Mouse (Mus musculus) forebrain, embryonic 12.5 days (tissue): Measurements from ENCODE around the gene Macc1. TPM values are rescaled to one million over a fixed set of nuclear protein-coding genes. Genes with fewer than 3 reads are reported as not detected.

ENCODE experiments used
- ATAC-seq: fragments of 200-750 bp; cut with Nextera tagmentation; 2 replicates; pipeline ENCODE4 v1.8.0; 2017; ENCODE audit warnings: moderate TSS enrichment; ENCODE audit not compliant: low FRiP score
- H3K27ac ChIP-seq: fragments of 300-500 bp; sonication (generic); 2 replicates; pipeline ENCODE4 v1.5.1; 2016; ENCODE audit warnings: mild to moderate bottlenecking
- H3K27me3 ChIP-seq: fragments of 300-500 bp; sonication (generic); 2 replicates; pipeline ENCODE4 v1.6.1; 2016; ENCODE audit warnings: mild to moderate bottlenecking
- H3K36me3 ChIP-seq: fragments of 300-500 bp; sonication (generic); replicated peaks from 2 replicates; pipeline ENCODE4 v1.6.1; 2016; ENCODE audit warnings: mild to moderate bottlenecking
- H3K4me1 ChIP-seq: fragments of 300-500 bp; sonication (generic); 2 replicates; pipeline ENCODE4 v1.6.1; 2016
- H3K4me2 ChIP-seq: fragments of 300-500 bp; sonication (generic); 2 replicates; pipeline ENCODE4 v1.6.1; 2016; ENCODE audit warnings: mild to moderate bottlenecking, moderate library complexity
- H3K4me3 ChIP-seq: fragments of 300-500 bp; sonication (generic); replicated peaks from 2 replicates; pipeline ENCODE4 v1.5.1; 2016; ENCODE audit warnings: mild to moderate bottlenecking
- H3K9ac ChIP-seq: fragments of 300-500 bp; sonication (generic); 2 replicates; pipeline ENCODE4 v1.6.1; 2016; ENCODE audit warnings: mild to moderate bottlenecking
- H3K9me3 ChIP-seq: fragments of 300-500 bp; sonication (generic); 2 replicates; pipeline ENCODE4 v1.6.1; 2016
- WGBS: fragments of 180-500 bp; shearing (Covaris S2); methylation state at CpG from one replicate; pipeline ENCODE4 v1.1.7; 2016; 5-methylcytosine and 5-hydroxymethylcytosine counted together
- polyA plus RNA-seq: library from polyadenylated mRNA; unstranded; fragments of >200 nt; fragmentation: Nextera tagmentation; extraction: Ambion mirVana; gene quantifications from 2 replicates; pipeline ENCODE4 v1.2.1, GENCODE M21; 2016

Gene Macc1
- 0.17 and 0.19 TPM in 2 replicates for polyA plus RNA-seq

- Histone ChIP-seq H3K9ac (no peak within 1 kb of the TSS), H3K36me3 (no peaks in the 10 kb centered on the region), H3K4me2 (no peak within 1 kb of the TSS), H3K9me3 (no peaks in the 10 kb centered on the region), H3K27ac (no peak within 1 kb of the TSS), H3K27me3 (no peaks in the 10 kb centered on the region), H3K4me3 (no peak within 1 kb of the TSS), H3K4me1 (no peaks in the 10 kb centered on the region)
- ATAC-seq: no peak
These were observed at the start of gene Macc1 for GRCm38 (mm10) chr12:119313970-119314369. Macc1 (plus strand) TSS chr12:119314270.

DNA sequence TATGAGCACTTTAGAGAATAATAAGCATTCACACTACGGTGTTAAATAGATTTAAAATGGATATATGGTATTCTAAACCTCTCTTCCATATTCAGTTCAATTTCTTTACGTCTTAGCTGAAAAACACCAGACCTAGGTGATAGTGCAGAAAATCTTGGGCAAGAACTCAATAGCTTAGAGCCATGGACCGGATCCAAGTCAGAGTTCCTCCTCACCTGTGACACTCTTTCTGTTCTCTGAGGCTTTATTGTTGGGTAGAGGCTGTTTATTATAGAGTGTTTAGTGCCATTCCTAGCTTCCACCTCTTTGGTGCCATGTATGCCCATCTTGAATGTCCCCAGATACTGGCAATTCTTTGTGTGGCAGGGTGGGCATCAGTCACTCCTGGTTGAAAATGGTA is 49.6 kb upstream of the Macc1 start:
- no peaks in the 10 kb centered on the region for H3K27me3 ChIP-seq
- 93% methylated on average over 3 of the region's 3 CpGs for WGBS
- no peak overlapping the region for H3K4me3 ChIP-seq
- no peaks in the 10 kb centered on the region for H3K9me3 ChIP-seq
- no peaks in the 10 kb centered on the region for H3K36me3 ChIP-seq
- H3K9ac ChIP-seq: no peak overlapping the region
- H3K4me1 ChIP-seq: no peaks in the 10 kb centered on the region
- no peak for ATAC-seq
- H3K27ac ChIP-seq: no peak overlapping the region
- H3K4me2 ChIP-seq: no peak overlapping the region

GRCm38 (mm10) chr12:119268723-119269122 is 45.3 kb upstream of the Macc1 start:
- Histone ChIP-seq H3K36me3 (no peaks in the 10 kb centered on the region), H3K9ac (no peak overlapping the region), H3K9me3 (no peaks in the 10 kb centered on the region), H3K4me2 (no peak overlapping the region), H3K27ac (no peak overlapping the region), H3K27me3 (no peaks in the 10 kb centered on the region), H3K4me3 (no peak overlapping the region), H3K4me1 (peaks cover 5% of the 10 kb centered on the region)
- 66% methylated on average over 1 of the region's 1 CpGs for WGBS
- ATAC-seq: no peak

- Histone ChIP-seq H3K4me1 (peaks cover 12% of the 10 kb centered on the region), H3K9ac (no peak overlapping the region), H3K27ac (no peak overlapping the region), H3K27me3 (no peaks in the 10 kb centered on the region), H3K36me3 (no peaks in the 10 kb centered on the region), H3K4me2 (no peak overlapping the region), H3K9me3 (no peaks in the 10 kb centered on the region), H3K4me3 (no peak overlapping the region)
- no peak for ATAC-seq
- 73% methylated on average over 2 of the region's 2 CpGs for WGBS
These were observed 44.0 kb upstream of the Macc1 start for GRCm38 (mm10) chr12:119270036-119270435.

GRCm38 (mm10) chr12:119271964-119272363 is 42.1 kb upstream of the Macc1 start:
- no peak overlapping the region for H3K4me2 ChIP-seq
- no peak overlapping the region for H3K9ac ChIP-seq
- ATAC-seq: no peak
- no peak overlapping the region for H3K4me3 ChIP-seq
- H3K27ac ChIP-seq: no peak overlapping the region
- peaks cover 12% of the 10 kb centered on the region for H3K4me1 ChIP-seq
- no peaks in the 10 kb centered on the region for H3K27me3 ChIP-seq
- no peaks in the 10 kb centered on the region for H3K36me3 ChIP-seq
- 76% methylated on average over 1 of the region's 1 CpGs for WGBS
- H3K9me3 ChIP-seq: no peaks in the 10 kb centered on the region

DNA sequence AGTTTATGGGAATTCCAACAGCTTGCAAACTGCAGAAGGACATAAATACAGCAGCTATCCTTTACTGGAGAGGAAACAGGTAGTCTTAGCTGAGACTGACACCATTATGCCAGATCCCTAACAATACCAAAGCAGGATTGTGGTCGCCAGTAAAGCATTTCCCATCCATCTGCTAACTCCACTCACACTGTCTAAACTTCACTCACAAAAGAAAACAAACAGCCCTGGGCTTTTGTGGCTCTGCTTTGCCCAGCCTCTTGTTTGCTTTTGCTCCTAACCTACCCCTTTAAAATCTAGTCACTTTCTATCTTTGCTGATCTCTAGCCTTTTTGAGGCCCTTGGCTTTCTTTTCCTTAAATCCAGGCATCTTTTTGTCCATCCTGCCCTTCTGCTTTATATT is 40.5 kb upstream of the Macc1 start:
- peaks cover 12% of the 10 kb centered on the region for H3K4me1 ChIP-seq
- H3K9me3 ChIP-seq: no peaks in the 10 kb centered on the region
- H3K4me3 ChIP-seq: no peak overlapping the region
- no peak overlapping the region for H3K27ac ChIP-seq
- 4% methylated on average over 1 of the region's 1 CpGs for WGBS
- no peak overlapping the region for H3K4me2 ChIP-seq
- no peak overlapping the region for H3K9ac ChIP-seq
- ATAC-seq: no peak
- H3K27me3 ChIP-seq: no peaks in the 10 kb centered on the region
- H3K36me3 ChIP-seq: no peaks in the 10 kb centered on the region

DNA sequence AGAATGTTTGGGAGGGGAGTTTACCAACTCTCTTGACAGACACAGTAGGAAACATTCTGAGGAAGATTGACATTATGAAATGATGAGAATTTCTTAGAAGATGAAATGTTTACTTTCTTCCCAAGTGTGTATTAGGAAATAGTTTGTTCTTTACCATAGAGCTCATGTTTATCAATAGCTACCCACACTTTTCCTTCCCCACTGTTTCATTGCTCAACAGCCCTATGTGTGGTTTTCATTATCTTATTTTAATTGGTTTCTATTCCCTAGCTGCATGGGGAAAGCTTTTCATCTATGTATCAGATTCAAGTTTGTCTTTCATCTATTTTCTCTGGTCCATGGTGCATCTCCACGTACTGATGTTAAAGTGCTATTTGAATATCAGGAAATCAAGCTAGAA is 37.8 kb upstream of the Macc1 start:
- Histone ChIP-seq H3K27ac (no peak overlapping the region), H3K9me3 (no peaks in the 10 kb centered on the region), H3K4me3 (no peak overlapping the region), H3K36me3 (no peaks in the 10 kb centered on the region), H3K9ac (no peak overlapping the region), H3K4me2 (no peak overlapping the region), H3K4me1 (peaks cover 12% of the 10 kb centered on the region), H3K27me3 (no peaks in the 10 kb centered on the region)
- WGBS: 53% methylated on average over 1 of the region's 1 CpGs
- ATAC-seq: no peak

- ATAC-seq: no peak
- no peaks in the 10 kb centered on the region for H3K27me3 ChIP-seq
- no peaks in the 10 kb centered on the region for H3K36me3 ChIP-seq
- H3K9me3 ChIP-seq: no peaks in the 10 kb centered on the region
- no peaks in the 10 kb centered on the region for H3K4me1 ChIP-seq
- no peak overlapping the region for H3K4me2 ChIP-seq
- H3K9ac ChIP-seq: no peak overlapping the region
- 92% methylated on average over 6 of the region's 6 CpGs for WGBS
- H3K4me3 ChIP-seq: no peak overlapping the region
- H3K27ac ChIP-seq: no peak overlapping the region
These were observed 22.5 kb upstream of the Macc1 start for GRCm38 (mm10) chr12:119291618-119292017.

GRCm38 (mm10) chr12:119303618-119304017 is 10.5 kb upstream of the Macc1 start:
- H3K27me3 ChIP-seq: no peaks in the 10 kb centered on the region
- no peaks in the 10 kb centered on the region for H3K4me1 ChIP-seq
- no peak overlapping the region for H3K9ac ChIP-seq
- ATAC-seq: no peak
- no peaks in the 10 kb centered on the region for H3K36me3 ChIP-seq
- H3K4me2 ChIP-seq: no peak overlapping the region
- no peaks in the 10 kb centered on the region for H3K9me3 ChIP-seq
- no peak overlapping the region for H3K27ac ChIP-seq
- H3K4me3 ChIP-seq: no peak overlapping the region

DNA sequence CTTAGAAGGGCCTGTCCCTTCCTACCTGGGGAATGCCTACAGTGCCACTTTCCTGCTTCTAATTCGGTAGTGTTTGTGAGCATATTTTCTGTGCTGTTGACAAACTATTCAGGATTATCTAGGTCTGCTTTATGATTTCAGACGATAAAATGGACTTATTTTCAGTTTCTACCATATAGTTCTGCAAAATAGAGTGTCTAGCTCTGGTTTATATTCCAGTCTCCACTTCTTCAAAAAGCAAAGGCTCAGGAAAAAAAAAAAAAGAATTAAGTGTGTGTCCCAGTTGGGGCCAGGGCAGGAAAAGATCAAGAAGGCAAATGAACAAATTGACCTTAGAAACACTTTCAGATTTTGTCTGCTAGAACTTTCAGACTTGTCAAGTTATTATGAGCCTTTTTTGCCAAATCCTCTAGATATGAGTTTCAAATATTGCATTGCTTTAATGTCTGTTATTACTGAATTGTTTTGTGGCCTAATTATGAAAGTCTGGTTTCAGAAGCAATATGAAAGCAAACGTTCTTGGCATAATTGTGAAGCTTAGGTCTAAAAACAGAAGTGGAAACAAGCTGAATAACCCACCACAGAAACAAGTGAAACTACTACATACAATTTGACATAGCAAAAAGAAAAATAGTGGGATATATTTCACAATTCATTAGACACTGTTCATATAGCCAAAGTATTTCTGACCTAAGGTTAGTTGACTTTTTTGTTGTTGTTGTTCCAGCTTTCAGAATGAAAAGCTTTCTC is 881 bp upstream of the Macc1 start:
- no peaks in the 10 kb centered on the region for H3K27me3 ChIP-seq
- WGBS: 71% methylated on average over 3 of the region's 3 CpGs
- no peak overlapping the region for H3K9ac ChIP-seq
- no peak overlapping the region for H3K4me2 ChIP-seq
- no peaks in the 10 kb centered on the region for H3K9me3 ChIP-seq
- H3K4me1 ChIP-seq: no peaks in the 10 kb centered on the region
- H3K4me3 ChIP-seq: no peak overlapping the region
- ATAC-seq: no peak
- H3K36me3 ChIP-seq: no peaks in the 10 kb centered on the region
- no peak overlapping the region for H3K27ac ChIP-seq

- Histone ChIP-seq H3K4me2 (no peak overlapping the region), H3K27ac (no peak overlapping the region), H3K4me3 (no peak overlapping the region), H3K27me3 (no peaks in the 10 kb centered on the region), H3K36me3 (no peaks in the 10 kb centered on the region), H3K9ac (no peak overlapping the region), H3K9me3 (no peaks in the 10 kb centered on the region), H3K4me1 (no peaks in the 10 kb centered on the region)
- WGBS: 85% methylated on average over 1 of the region's 1 CpGs
- no peak for ATAC-seq
These were observed 4.7 kb downstream of the Macc1 start for GRCm38 (mm10) chr12:119318799-119319198.

GRCm38 (mm10) chr12:119325400-119325799 is 11.3 kb downstream of the Macc1 start:
- no peak overlapping the region for H3K4me3 ChIP-seq
- H3K9me3 ChIP-seq: no peaks in the 10 kb centered on the region
- no peaks in the 10 kb centered on the region for H3K4me1 ChIP-seq
- H3K27ac ChIP-seq: no peak overlapping the region
- H3K4me2 ChIP-seq: no peak overlapping the region
- no peaks in the 10 kb centered on the region for H3K36me3 ChIP-seq
- no peak overlapping the region for H3K9ac ChIP-seq
- ATAC-seq: no peak
- H3K27me3 ChIP-seq: no peaks in the 10 kb centered on the region

- Histone ChIP-seq H3K4me2 (no peak overlapping the region), H3K4me3 (no peak overlapping the region), H3K9ac (no peak overlapping the region), H3K36me3 (no peaks in the 10 kb centered on the region), H3K4me1 (peaks cover 7% of the 10 kb centered on the region; the same call in 1 of the 2 replicates), H3K27me3 (no peaks in the 10 kb centered on the region), H3K27ac (no peak overlapping the region), H3K9me3 (no peaks in the 10 kb centered on the region)
- ATAC-seq: no peak
- 85% methylated on average over 4 of the region's 4 CpGs for WGBS
These were observed 16.6 kb downstream of the Macc1 start for GRCm38 (mm10) chr12:119330644-119331043.
